Mouse (Mus musculus) liver, adult (tissue): ENCODE results near the gene Srrd.

Source experiments
- GATA4 ChIP-seq: IDR thresholded peaks from 2 replicates; pipeline ENCODE4 v1.6.1; 2014; ENCODE audit warnings: mild to moderate bottlenecking, low read length; ENCODE audit not compliant: insufficient replicate concordance

The Srrd gene

GRCm38 (mm10) chr5:112301694-112302093, 41.1 kb downstream of the Srrd start:
- no peak for TF ChIP-seq GATA4

DNA sequence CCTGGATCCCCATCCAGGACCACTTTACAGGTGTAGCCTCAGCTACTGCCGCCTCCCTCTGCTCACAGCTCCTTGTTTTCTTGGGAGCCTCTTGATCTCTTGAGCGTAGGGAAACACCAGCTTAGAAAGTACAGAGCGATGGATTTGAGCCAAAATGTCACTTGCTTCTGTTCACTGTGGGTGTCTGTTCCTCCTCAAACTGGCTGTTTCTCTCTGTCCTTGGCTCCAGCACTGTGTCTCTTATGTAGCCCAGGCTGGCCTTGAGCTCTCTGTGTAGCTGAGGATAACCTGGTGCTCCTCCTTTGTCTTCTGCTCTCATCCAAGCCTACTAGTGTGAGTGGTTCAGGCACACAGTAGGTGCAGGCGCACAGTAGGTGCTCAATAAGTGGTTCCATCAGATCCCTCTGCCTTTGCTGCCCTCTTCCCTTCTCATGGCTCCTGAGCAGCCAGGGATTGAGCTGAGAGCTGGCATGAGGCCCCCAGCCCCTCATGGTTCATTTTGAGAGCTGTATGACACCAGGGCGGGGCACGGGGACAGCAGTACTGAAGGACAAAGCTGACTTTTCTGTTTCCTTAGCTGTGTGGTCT, 42.0 kb downstream of the Srrd start:
- TF ChIP-seq GATA4, result no peak

- no peak for TF ChIP-seq GATA4
These were observed 42.7 kb downstream of the Srrd start for GRCm38 (mm10) chr5:112300112-112300511.

GRCm38 (mm10) chr5:112299399-112299798, 43.4 kb downstream of the Srrd start:
- TF ChIP-seq GATA4, result no peak

DNA sequence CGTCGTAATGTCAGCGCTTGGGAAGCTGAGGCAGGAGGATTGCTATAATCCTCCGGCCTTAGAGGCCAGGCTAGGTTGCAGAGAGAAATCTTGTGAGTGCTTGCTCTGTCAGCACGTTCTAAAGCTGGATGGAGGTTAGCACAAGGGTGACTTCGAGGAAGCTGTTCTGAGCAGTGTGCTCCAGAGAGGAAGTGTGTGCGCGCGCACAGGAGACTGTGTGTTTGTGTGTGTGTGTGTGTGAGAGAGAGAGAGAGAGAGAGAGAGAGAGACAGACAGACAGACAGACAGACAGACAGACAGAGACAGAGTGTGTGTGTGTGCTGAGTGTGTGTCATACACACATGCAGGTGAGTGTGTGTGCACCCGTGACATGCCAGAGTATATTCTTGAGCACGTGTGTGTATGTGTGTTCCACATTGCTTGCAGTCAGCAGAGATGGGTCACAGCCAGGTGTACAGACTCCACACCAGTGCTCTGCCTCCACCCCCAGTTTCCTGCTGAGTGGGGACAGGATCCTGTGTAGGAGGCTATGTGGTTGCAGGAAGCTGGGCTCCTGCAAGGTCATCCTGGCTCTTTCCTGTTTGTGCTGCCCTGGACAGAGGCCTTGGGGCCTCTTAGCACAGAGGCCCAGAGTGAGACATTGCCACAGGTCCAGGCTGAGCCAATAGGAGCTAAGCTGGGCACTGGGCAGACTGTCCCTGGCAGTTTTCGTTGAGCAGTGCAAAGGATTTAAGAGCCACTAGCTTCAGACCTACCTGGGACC, 44.4 kb downstream of the Srrd start:
- TF ChIP-seq GATA4, result peak; percentile 38; the same call in 1 of the 2 replicates

GRCm38 (mm10) chr5:112297257-112297656, 45.6 kb downstream of the Srrd start:
- TF ChIP-seq GATA4, result no peak

DNA sequence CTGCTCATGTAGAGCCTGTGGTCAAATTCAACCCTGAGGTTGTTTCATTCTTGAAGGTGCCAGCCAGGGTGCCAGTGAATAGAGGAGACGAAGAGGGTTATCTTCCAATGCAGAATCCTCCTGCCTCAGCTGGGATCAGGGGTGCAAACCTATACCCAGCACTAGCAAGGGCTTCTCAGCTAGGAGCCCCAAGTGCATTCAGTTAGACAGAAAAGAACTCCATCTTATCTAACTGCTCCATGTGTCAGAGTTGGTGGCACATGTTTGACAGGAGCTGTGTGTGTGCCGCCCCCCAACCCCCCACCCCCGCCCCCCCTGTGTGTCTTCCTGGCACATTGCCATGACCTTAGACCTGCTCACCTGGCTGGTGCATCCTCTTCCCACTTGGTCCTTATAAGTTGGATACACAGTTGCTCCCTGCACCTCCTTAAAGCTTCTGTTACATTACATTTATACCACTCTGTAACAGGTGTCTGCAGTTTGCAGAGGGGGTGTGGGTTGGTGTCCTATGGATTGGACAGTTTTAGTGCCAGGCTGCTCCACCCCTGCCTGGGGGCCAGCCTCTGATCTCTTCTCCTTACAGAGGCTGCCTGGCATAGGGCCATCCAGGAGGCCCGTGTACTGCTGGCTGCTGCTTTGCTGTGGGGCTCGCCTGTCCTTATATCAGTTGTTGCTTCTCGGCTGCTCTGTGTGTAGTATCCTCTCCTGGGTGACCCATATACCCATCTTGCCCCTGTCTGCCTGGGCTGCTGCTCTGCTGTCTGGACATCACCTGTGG, 46.2 kb downstream of the Srrd start:
- no peak for TF ChIP-seq GATA4

- TF ChIP-seq GATA4, result no peak
These were observed 47.3 kb downstream of the Srrd start for GRCm38 (mm10) chr5:112295564-112295963.

- TF ChIP-seq GATA4, result no peak
These were observed 47.7 kb downstream of the Srrd start for GRCm38 (mm10) chr5:112295162-112295561.

- no peak for TF ChIP-seq GATA4
These were observed 48.1 kb downstream of the Srrd start for GRCm38 (mm10) chr5:112294696-112295095.

- peak; percentile 59; the same call in 1 of the 2 replicates for TF ChIP-seq GATA4
These were observed 49.0 kb downstream of the Srrd start for GRCm38 (mm10) chr5:112293800-112294199.

- TF ChIP-seq GATA4, result no peak
These were observed 50.4 kb downstream of the Srrd start for GRCm38 (mm10) chr5:112292343-112292980.

DNA sequence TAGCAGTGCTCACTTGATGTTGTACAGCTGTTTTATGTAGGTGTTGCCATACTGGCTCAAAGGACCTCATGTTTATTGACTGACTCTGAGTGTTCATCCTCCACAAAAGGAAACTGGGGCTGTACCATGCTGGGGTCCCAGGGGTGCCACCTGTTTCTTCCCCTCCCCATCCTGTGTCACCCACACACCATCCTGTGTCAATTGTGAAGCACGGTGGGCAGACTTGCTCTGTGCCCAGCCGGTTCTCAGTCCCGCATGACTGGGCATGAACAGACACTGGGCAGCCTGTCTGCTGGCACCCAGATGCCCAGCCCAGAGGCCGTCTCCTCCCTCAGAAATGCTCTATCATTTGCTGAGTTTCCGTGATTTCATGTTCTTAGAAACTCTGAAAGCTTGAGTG, 51.0 kb downstream of the Srrd start:
- TF ChIP-seq GATA4, result no peak

GRCm38 (mm10) chr5:112290536-112290880, 52.3 kb downstream of the Srrd start:
- TF ChIP-seq GATA4, result no peak

DNA sequence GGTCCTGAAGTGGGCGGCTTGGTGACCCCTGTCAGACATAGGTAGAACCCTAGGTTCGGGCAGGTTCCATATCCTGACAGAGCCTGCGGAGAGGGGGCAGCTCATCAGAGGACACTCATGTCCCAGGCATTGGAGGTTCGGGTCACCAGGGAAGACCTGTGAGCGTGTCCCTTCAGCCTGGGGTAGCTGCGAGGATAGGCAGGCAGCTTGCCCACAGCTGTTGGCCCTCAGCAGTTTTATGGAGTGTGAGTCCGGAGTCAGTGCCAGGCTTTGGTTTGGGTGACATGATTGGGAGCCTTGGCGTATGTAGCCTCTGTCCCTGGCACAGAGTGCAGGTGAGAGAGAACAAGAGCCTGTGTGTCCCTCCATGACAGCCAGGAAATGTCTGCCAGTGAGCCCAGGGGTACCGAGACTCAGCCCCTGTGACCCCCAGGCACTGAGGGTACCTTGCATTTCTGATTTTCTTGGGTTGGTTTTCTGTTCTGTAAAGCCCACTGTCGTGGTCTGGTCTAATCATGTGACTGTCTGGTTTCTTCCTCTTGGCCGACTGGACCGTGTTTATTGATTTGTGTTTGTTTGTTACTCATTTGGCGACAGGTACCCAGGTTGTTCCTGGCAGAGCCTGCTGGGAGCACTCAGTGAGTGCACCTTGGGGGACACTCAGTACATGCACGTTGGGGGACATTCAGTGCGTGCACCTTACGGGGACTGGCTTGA, 52.9 kb downstream of the Srrd start:
- no peak for TF ChIP-seq GATA4
